Mouse (Mus musculus): ENCODE results near the gene Hyal3. TPM values are rescaled to one million over a fixed set of nuclear protein-coding genes. Genes with fewer than 3 reads are reported as not detected.
A peak's percentile ranks its signal among the peaks of the same experiment; 100 is the strongest.

Hyal3 gene
- total and polyA plus RNA-seq, 2 experiments from 2014 or later, result 1.8 to 4.3 TPM

DNA sequence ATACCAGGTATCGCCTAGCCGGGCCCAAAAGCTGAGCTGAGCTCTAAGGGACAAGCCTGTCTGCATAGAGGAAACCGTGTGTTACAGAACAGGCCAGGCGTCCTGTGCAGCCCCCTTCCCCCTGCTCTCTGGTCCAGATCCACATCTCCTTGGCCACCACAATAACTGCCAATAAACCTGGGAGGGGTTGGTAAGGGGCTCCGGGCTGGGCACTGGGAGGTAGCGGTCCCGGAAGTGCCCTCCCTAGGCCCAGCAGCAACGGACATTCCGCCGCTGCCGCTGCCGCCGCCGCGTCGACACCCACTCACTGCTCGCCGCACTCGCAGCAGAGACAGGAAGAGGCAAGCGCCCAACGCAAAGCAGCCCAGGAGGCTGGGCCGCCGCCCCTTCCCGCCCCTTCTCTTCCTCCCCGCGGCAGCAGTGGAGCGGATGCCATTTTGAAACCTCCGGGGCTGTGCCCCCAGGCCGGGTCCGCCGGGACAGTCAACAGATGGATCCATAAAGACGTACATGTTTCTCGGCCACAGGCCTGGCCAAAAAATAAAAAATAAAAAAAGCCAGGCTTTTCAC, 52.6 kb downstream of the Hyal3 start:
- no peaks in the 10 kb centered on the region for H3K27me3 ChIP-seq (ENCODE audit: insufficient read depth, low read length)
- peak; percentile 70 for DNase-seq (ENCODE audit: low spot score)
- H3K27ac ChIP-seq (ENCODE audit: low read depth, low read length), result peak overlapping the region; percentile 95
- peak overlapping the region; percentile 87 for H3K9ac ChIP-seq (replicated peaks; ENCODE audit: low read length, poor library complexity, severe bottlenecking)
- H3K4me3 ChIP-seq (ENCODE audit: low read depth, low read length), result peak overlapping the region; percentile 80
- no peaks in the 10 kb centered on the region for H3K9me3 ChIP-seq (ENCODE audit: low read length)
- H3K36me3 ChIP-seq (ENCODE audit: insufficient read depth, low read length), result no peaks in the 10 kb centered on the region
- peak; percentile 18; the same call in 1 of the 2 replicates for ATAC-seq (ENCODE audit: low FRiP score)
- under 1% methylated on average over 33 of the region's 33 CpGs for WGBS
- peak overlapping the region; percentile 98 for H3K4me2 ChIP-seq (ENCODE audit: low read depth, low read length, poor library complexity, severe bottlenecking)
- no peak for TF ChIP-seq CTCF (IDR thresholded peaks at IDR 0.05)
- H3K4me1 ChIP-seq (ENCODE audit: insufficient read depth, low read length), result peaks cover 42% of the 10 kb centered on the region

DNA sequence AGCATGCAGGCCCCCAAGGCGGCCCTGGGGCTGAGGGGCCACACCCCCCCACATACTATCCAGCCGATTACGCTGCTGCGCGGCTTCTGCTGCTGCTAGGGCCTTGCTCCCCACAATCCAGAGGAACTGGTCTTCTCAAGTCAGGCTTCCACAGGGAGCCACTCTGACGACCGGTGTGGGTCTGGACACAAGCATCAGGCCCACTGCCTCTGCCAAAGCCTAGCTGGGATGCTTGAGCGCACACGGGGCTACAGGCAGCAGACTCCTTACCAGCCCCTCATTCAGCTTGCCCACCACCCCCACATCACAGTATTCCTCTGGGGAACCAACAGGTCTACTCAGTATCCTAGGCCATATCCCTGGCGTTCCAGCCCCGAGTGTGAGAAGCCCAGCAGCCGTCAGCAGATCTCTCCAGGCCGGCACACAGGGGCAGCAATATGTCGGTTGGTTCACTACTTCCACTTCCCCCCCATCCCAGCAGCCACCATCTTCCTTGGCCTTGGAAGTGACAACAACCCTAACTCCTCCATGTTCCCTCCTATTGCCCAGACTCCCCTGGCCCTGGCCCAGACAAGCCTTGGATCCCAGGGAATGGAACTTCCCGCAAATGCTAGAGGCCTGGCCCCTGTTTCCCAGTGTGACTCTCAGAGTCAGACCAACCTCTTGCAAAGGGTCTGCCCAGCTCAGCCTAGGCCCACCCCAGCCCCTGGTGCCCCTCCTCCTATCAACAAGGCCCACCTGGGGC, 53.2 kb downstream of the Hyal3 start:
- no peak for TF ChIP-seq CTCF (IDR thresholded peaks at IDR 0.05)
- Histone ChIP-seq H3K4me3 (ENCODE audit: low read depth, low read length) (peak overlapping the region; percentile 80), H3K9ac (replicated peaks; ENCODE audit: low read length, poor library complexity, severe bottlenecking) (peak overlapping the region; percentile 87), H3K27ac (ENCODE audit: low read depth, low read length) (peak overlapping the region; percentile 95), H3K9me3 (ENCODE audit: low read length) (no peaks in the 10 kb centered on the region), H3K4me1 (ENCODE audit: insufficient read depth, low read length) (peaks cover 38% of the 10 kb centered on the region), H3K36me3 (ENCODE audit: insufficient read depth, low read length) (no peaks in the 10 kb centered on the region), H3K27me3 (ENCODE audit: insufficient read depth, low read length) (no peaks in the 10 kb centered on the region), H3K4me2 (ENCODE audit: low read depth, low read length, poor library complexity, severe bottlenecking) (peak overlapping the region; percentile 98)
- DNase-seq (ENCODE audit: low spot score), result no peak
- no peak for ATAC-seq (ENCODE audit: low FRiP score)
- WGBS, result under 1% methylated on average over 15 of the region's 15 CpGs

DNA sequence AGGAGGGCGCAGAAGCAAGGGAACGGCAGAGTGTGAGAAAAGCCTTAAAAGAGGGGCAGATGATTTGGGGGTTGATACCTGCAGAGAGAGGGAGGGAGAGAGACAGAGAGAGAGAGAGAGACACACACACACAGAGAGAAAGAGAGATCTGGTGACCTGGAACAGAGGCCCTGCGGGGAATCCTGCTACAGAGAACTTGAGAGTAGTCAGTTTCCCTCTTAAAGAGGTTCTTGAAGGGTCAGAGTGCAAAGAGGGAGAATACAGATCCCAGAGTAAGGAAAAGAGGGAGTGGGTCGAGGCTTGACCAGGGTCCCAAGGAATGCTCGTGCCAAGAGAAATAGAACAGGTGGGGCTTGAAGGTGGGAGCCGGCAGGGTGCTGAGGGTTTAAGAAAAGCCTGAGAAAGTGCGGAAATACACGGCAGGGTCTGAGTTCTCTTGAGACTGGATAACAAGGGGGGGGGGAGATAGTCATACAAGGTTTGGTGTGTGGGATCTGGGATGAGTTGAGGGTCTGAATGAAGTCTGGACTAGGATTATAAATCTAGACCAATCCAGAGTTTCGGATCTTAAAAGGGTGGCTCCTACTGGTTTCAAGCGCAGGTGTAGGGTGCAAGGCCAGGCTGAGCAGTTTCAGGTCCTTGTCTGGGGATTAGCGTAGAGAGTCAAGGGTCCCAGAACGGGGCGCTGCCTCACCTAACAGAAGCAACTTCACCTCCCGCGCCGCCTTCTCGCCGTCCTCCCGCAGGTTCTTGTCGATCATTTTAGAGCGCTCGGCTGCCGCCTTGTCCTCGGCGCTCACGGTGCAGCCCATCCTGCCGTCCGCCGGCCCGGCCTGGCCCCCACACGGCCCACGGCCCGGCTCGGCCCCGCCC, 54.0 kb downstream of the Hyal3 start:
- peak overlapping the region; percentile 95 for H3K27ac ChIP-seq (ENCODE audit: low read depth, low read length)
- peak overlapping the region; percentile 87 for H3K9ac ChIP-seq (replicated peaks; ENCODE audit: low read length, poor library complexity, severe bottlenecking)
- DNase-seq (ENCODE audit: low spot score) (no peak), ATAC-seq (ENCODE audit: low FRiP score) (peak; percentile 1; the same call in 1 of the 2 replicates)
- H3K4me1 ChIP-seq (ENCODE audit: insufficient read depth, low read length), result peaks cover 33% of the 10 kb centered on the region
- under 1% methylated on average over 35 of the region's 35 CpGs for WGBS
- peak overlapping the region; percentile 98 for H3K4me2 ChIP-seq (ENCODE audit: low read depth, low read length, poor library complexity, severe bottlenecking)
- TF ChIP-seq CTCF (IDR thresholded peaks at IDR 0.05), result no peak
- H3K27me3 ChIP-seq (ENCODE audit: insufficient read depth, low read length), result no peaks in the 10 kb centered on the region
- peak overlapping the region; percentile 80 for H3K4me3 ChIP-seq (ENCODE audit: low read depth, low read length)
- no peaks in the 10 kb centered on the region for H3K9me3 ChIP-seq (ENCODE audit: low read length)
- H3K36me3 ChIP-seq (ENCODE audit: insufficient read depth, low read length), result no peaks in the 10 kb centered on the region

DNA sequence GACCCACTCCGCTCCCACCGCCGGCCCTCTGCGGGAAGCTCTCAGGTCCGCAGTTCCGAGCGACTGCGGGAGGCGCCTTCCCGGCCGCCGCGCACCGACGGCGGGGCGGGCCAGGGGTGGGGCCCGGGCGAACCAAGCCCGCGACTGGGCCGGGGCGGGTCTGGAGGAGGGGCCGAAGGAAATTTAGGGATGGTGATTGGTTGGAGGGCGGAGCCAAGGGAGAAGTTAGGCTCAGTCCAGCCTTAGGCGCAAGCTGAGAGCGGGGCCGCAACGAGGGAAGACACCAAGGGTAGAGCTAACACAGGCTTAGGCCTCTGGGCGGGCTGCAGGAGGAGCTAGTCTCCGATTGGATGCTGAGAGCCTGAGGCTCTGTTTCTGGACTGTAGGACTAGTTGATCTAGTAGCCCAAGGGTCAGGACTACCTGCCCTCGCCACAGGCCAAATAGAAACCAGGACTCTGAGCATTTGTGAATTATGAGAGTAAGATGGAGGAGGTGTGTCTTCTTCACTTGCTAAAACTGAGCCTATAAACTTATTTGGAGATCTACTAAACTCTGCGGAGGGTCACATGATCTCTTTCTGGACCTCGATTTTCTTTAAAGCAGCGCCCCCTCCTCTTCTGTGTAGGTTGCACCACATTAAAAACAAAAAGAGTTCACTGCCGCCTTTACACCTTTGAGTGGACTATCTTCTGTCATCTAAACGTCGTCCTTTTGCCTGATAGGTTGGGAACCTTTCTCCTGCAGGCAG, 54.8 kb downstream of the Hyal3 start, which contains the start of gene Gnai2:
Gene Gnai2, minus strand, starts transcription at position 89 of the 750 bp plus-strand sequence.
- peaks cover 25% of the 10 kb centered on the region for H3K4me1 ChIP-seq (ENCODE audit: insufficient read depth, low read length)
- H3K9me3 ChIP-seq (ENCODE audit: low read length), result no peaks in the 10 kb centered on the region
- ATAC-seq (ENCODE audit: low FRiP score), result peak; percentile 85
- DNase-seq (ENCODE audit: low spot score), result peak; percentile 95
- peak within 1 kb of the TSS; percentile 87 for H3K9ac ChIP-seq (replicated peaks; ENCODE audit: low read length, poor library complexity, severe bottlenecking)
- no peak; the same call in none of the 2 replicates for TF ChIP-seq CTCF (IDR thresholded peaks at IDR 0.05)
- peak within 1 kb of the TSS; percentile 98 for H3K4me2 ChIP-seq (ENCODE audit: low read depth, low read length, poor library complexity, severe bottlenecking)
- 5% methylated on average over 38 of the region's 38 CpGs for WGBS
- H3K36me3 ChIP-seq (ENCODE audit: insufficient read depth, low read length), result no peaks in the 10 kb centered on the region
- H3K27me3 ChIP-seq (ENCODE audit: insufficient read depth, low read length), result no peaks in the 10 kb centered on the region
- peak within 1 kb of the TSS; percentile 80 for H3K4me3 ChIP-seq (ENCODE audit: low read depth, low read length)
- H3K27ac ChIP-seq (ENCODE audit: low read depth, low read length), result peak within 1 kb of the TSS; percentile 95

Other genes with a start within 250 kb of the Hyal3 start
- gene Hemk1, start 242.5 kb upstream of the Hyal3 start, total RNA-seq (2014; rRNA removed), result 15.8 and 21.3 TPM in 2 replicates
- gene Hemk1, start 242.5 kb upstream of the Hyal3 start, polyA plus RNA-seq (2015; fragmentation: Nextera tagmentation; extraction: Ambion mirVana), result 15.9 and 19.4 TPM in 2 replicates
- gene 6430571L13Rik, start 240.2 kb upstream of the Hyal3 start, total RNA-seq (2014; rRNA removed), result 11.0 and 13.6 TPM in 2 replicates
- 10.4 and 11.1 TPM in 2 replicates for gene 6430571L13Rik, start 240.2 kb upstream of the Hyal3 start, polyA plus RNA-seq (2015; fragmentation: Nextera tagmentation; extraction: Ambion mirVana)
- 138 and 191 TPM in 2 replicates for gene Cacna2d2, start 181.2 kb upstream of the Hyal3 start, total RNA-seq (2014; rRNA removed)
- 8.4 and 9.0 TPM in 2 replicates for gene Cacna2d2, start 181.2 kb upstream of the Hyal3 start, polyA plus RNA-seq (2015; fragmentation: Nextera tagmentation; extraction: Ambion mirVana)
- gene Tmem115, start 46.9 kb upstream of the Hyal3 start, total RNA-seq (2014; rRNA removed), result 57.8 and 70.4 TPM in 2 replicates
- 51.9 and 53.6 TPM in 2 replicates for gene Tmem115, start 46.9 kb upstream of the Hyal3 start, polyA plus RNA-seq (2015; fragmentation: Nextera tagmentation; extraction: Ambion mirVana)
- gene Cyb561d2, start 38.6 kb upstream of the Hyal3 start, total RNA-seq (2014; rRNA removed), result 39.0 and 50.8 TPM in 2 replicates
- gene Cyb561d2, start 38.6 kb upstream of the Hyal3 start, polyA plus RNA-seq (2015; fragmentation: Nextera tagmentation; extraction: Ambion mirVana), result 50.0 and 58.1 TPM in 2 replicates
- 55.5 and 68.7 TPM in 2 replicates for gene Nprl2, start 38.6 kb upstream of the Hyal3 start, total RNA-seq (2014; rRNA removed)
- 60.0 and 66.5 TPM in 2 replicates for gene Nprl2, start 38.6 kb upstream of the Hyal3 start, polyA plus RNA-seq (2015; fragmentation: Nextera tagmentation; extraction: Ambion mirVana)
- 3.3 and 4.2 TPM in 2 replicates for gene Zmynd10, start 33.5 kb upstream of the Hyal3 start, total RNA-seq (2014; rRNA removed)
- gene Zmynd10, start 33.5 kb upstream of the Hyal3 start, polyA plus RNA-seq (2015; fragmentation: Nextera tagmentation; extraction: Ambion mirVana), result 4.9 and 5.0 TPM in 2 replicates
- 21.1 and 25.7 TPM in 2 replicates for gene Rassf1, start 29.3 kb upstream of the Hyal3 start, total RNA-seq (2014; rRNA removed)
- gene Rassf1, start 29.3 kb upstream of the Hyal3 start, polyA plus RNA-seq (2015; fragmentation: Nextera tagmentation; extraction: Ambion mirVana), result 33.4 and 36.6 TPM in 2 replicates
- gene Tusc2, start 17.6 kb upstream of the Hyal3 start, total RNA-seq (2014; rRNA removed), result 136 and 142 TPM in 2 replicates
- 132 and 137 TPM in 2 replicates for gene Tusc2, start 17.6 kb upstream of the Hyal3 start, polyA plus RNA-seq (2015; fragmentation: Nextera tagmentation; extraction: Ambion mirVana)
- 65.3 and 65.4 TPM in 2 replicates for gene Hyal2, start 12.9 kb upstream of the Hyal3 start, total RNA-seq (2014; rRNA removed)
- 42.7 and 47.9 TPM in 2 replicates for gene Hyal2, start 12.9 kb upstream of the Hyal3 start, polyA plus RNA-seq (2015; fragmentation: Nextera tagmentation; extraction: Ambion mirVana)
- gene Hyal1, start 3.9 kb upstream of the Hyal3 start, total RNA-seq (2014; rRNA removed), result 2.4 and 3.5 TPM in 2 replicates
- 2.5 and 2.9 TPM in 2 replicates for gene Hyal1, start 3.9 kb upstream of the Hyal3 start, polyA plus RNA-seq (2015; fragmentation: Nextera tagmentation; extraction: Ambion mirVana)
- gene Naa80, start 1.9 kb upstream of the Hyal3 start, total RNA-seq (2014; rRNA removed), result 22.7 and 35.4 TPM in 2 replicates
- gene Naa80, start 1.9 kb upstream of the Hyal3 start, polyA plus RNA-seq (2015; fragmentation: Nextera tagmentation; extraction: Ambion mirVana), result 20.4 and 24.4 TPM in 2 replicates
- gene Ifrd2, start 6.8 kb downstream of the Hyal3 start, total RNA-seq (2014; rRNA removed), result 8.4 and 8.9 TPM in 2 replicates
- gene Ifrd2, start 6.8 kb downstream of the Hyal3 start, polyA plus RNA-seq (2015; fragmentation: Nextera tagmentation; extraction: Ambion mirVana), result 6.5 and 7.5 TPM in 2 replicates
- 5.7 and 16.7 TPM in 2 replicates for gene Sema3b, start 28.4 kb downstream of the Hyal3 start, total RNA-seq (2014; rRNA removed)
- gene Sema3b, start 28.4 kb downstream of the Hyal3 start, polyA plus RNA-seq (2015; fragmentation: Nextera tagmentation; extraction: Ambion mirVana), result 4.0 and 5.1 TPM in 2 replicates
- 224 and 241 TPM in 2 replicates for gene Gnai2, start 54.5 kb downstream of the Hyal3 start, total RNA-seq (2014; rRNA removed)
- gene Gnai2, start 54.5 kb downstream of the Hyal3 start, polyA plus RNA-seq (2015; fragmentation: Nextera tagmentation; extraction: Ambion mirVana), result 260 and 264 TPM in 2 replicates
- gene Slc38a3, start 88.7 kb downstream of the Hyal3 start, total RNA-seq (2014; rRNA removed), result 70.0 and 94.5 TPM in 2 replicates
- 37.6 and 44.6 TPM in 2 replicates for gene Slc38a3, start 88.7 kb downstream of the Hyal3 start, polyA plus RNA-seq (2015; fragmentation: Nextera tagmentation; extraction: Ambion mirVana)
- 0.52 and 0.55 TPM in 2 replicates for gene Gnat1, start 98.9 kb downstream of the Hyal3 start, total RNA-seq (2014; rRNA removed)
- 2.3 and 2.6 TPM in 2 replicates for gene Gnat1, start 98.9 kb downstream of the Hyal3 start, polyA plus RNA-seq (2015; fragmentation: Nextera tagmentation; extraction: Ambion mirVana)
- gene Sema3f, start 129.7 kb downstream of the Hyal3 start, total RNA-seq (2014; rRNA removed), result 115 and 120 TPM in 2 replicates
- 13.5 and 14.1 TPM in 2 replicates for gene Sema3f, start 129.7 kb downstream of the Hyal3 start, polyA plus RNA-seq (2015; fragmentation: Nextera tagmentation; extraction: Ambion mirVana)
- 142 and 145 TPM in 2 replicates for gene Rbm5, start 190.2 kb downstream of the Hyal3 start, total RNA-seq (2014; rRNA removed)
- 159 and 160 TPM in 2 replicates for gene Rbm5, start 190.2 kb downstream of the Hyal3 start, polyA plus RNA-seq (2015; fragmentation: Nextera tagmentation; extraction: Ambion mirVana)

Data from midbrain, postnatal 0 days (tissue).